Mouse (Mus musculus) ovary, postnatal 10 days (tissue): ENCODE measurements around the gene Gm37240.

Experiments used
- DNase-seq: peaks from one replicate; pipeline ENCODE4 v3.0.0; 2022; ENCODE audit warnings: low spot score

Gm37240 gene

GRCm38 (mm10) chr3:85748863-85749262, 138.5 kb downstream of the Gm37240 start:
- DNase-seq = no peak

- DNase-seq = no peak
Measured at GRCm38 (mm10) chr3:85746116-85746515, 141.2 kb downstream of the Gm37240 start.

GRCm38 (mm10) chr3:85741767-85742166, 145.6 kb downstream of the Gm37240 start:
- no peak for DNase-seq

DNA sequence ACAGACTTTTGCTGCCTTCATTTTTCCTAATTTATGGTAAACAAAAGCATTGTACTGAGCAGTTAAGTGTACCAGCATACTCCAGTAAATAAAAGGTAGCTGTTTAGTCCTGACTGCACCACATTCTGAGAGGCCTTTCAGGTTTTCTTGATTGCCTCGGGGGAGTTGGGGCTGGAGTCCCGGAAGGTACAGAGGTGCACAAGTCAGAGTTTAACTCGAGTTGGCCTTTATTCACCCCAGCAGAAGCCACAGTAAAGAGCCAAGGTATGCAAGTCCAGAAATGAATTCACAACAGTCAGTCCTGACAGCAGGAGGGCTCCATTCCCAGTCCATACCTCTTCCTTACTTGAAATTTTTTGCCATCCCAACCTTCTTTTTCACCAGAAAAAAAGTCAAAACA, 148.7 kb downstream of the Gm37240 start:
- no peak for DNase-seq

- DNase-seq = no peak
Measured at GRCm38 (mm10) chr3:85733939-85734729, 153.2 kb downstream of the Gm37240 start.

DNA sequence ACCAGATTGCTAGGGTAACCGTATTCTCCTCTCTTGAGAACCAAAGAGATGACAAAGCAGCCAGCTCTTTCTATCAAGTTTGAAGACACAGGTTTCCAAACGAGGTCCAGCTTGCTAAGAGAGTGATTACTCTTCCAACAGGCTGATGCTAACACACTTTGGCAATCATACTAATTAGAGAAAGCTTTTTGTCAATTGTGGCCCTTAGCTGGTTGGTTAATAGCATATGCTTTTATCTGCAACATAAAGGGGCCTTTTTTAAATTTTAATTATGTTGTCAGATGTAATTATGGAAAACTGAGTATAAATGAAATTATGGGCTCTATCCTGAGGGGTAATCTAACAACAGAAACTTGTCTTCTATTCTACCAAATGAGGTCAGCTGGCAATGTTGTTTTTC, 160.1 kb downstream of the Gm37240 start:
- no peak for DNase-seq

DNA sequence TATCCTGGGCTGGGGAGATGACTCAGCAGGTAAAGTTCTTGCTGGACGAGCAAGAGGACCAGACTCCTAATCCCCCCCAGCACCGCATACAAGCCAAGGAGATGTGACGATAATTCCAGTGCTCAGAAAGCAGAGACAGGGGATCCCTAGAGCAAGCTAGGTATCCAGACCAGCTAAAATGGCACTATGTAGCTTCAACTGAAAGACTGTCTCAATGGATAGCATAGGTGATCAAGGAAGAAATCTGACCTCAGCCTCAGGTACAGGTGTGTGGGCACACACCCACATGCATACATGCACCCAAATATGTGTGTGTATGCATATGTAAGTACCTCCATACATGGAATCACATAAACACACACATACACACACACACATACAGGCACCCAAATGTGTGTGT, 161.3 kb downstream of the Gm37240 start:
- no peak for DNase-seq

GRCm38 (mm10) chr3:85725110-85725509, 162.2 kb downstream of the Gm37240 start:
- DNase-seq = no peak

DNA sequence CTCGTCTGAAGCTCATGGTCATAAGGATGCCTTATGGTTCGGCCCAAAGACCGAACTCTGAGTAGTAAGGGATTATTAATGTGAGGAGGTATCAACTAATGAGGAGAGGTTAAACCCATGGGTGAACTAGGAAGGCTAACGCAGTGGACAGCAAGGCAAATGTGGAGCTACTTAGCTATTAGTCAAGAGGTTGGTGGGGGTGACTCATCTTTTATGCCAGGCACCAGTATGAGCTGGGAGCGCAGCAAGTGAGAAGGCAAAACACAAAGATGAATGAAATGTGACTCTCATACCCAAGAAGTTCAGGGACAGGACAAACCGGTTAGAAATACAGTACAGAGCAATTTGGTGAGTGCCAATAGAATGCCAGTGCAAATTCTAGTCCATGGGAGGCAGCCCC, 164.7 kb downstream of the Gm37240 start:
- no peak for DNase-seq

DNA sequence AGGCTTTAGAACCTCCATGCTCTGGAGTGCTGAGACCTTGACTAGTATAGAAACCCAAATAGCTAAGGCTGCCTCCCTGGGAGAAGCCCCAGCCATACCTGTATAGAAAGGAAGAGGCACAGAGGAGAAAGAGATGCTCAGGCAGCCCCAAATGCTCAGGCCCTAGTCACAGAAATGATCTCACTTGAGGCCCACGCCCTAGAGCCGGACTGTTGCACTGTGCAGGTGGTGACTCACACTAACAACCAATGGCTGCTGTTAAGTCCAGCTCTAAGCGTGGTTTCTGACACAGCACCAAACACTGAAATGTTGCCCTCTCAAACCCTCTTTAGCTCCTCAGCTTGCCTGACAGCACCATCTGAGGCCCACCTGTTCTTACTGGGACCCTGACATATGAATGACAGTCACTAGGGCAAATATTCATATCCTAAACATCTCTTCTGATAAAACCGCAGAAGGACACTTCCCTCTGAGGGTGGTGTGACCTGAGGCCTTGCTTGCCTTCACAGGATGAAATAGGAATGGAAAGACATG, 171.5 kb downstream of the Gm37240 start:
- no peak for DNase-seq

DNA sequence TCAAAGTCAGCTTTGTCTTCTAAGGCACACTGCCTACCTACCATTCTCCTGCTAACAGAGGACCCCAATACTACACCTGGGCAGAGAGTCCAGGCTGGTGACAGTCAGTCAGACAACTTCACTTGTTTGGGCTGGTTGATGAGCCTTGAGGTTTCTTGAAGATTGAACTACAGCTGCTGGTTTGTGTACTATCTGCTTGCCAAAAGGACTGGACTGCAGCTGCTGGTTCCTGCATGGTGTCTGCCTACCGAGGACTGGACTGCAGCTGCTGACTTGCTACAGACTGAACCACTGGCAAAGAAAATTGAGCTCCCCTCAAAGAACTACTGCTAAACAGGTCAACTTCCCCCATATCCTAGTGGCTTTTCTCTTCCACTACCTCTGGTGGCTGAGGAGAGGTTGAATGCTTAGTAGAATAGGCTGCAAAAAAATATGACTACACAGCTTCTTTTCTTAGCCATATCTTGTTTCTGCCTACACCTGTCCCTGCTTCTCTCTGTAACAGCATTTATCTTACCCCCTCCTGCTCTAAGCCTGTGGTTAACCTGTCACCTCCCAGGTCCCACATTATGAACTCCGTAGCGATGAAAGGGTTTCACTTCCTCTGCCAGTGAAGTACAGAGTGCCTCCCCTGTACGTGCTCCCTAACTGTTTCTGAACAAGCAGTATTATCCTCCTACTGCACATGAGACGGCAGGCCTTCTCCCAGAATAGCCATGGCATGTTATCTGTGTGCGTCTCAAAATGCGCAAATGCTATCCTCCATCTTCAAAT, 173.2 kb downstream of the Gm37240 start:
- DNase-seq = no peak

DNA sequence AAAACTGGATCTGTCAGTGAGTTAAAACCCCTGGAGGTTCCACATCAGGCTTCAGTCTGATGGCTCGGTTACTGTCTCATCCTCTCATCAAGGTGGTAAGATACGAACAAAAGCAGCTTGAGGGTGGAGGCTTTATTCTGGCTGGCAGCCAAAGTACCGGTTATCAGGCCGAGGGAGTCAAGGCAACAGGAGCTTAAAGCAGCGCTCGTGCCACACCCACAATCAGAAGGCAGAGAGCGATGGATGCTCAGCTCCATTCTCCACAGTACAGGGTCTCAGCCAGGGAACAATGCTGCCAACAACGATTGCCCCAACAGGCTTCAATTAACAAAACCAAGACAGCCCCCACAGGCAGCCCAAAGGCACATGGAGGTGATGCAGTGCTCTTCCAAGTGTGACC, 176.6 kb downstream of the Gm37240 start:
- DNase-seq = no peak

GRCm38 (mm10) chr3:85707421-85707820, 179.9 kb downstream of the Gm37240 start:
- no peak for DNase-seq

GRCm38 (mm10) chr3:85703141-85703882, 184.0 kb downstream of the Gm37240 start:
- no peak for DNase-seq

- DNase-seq = no peak
Measured at GRCm38 (mm10) chr3:85698496-85698895, 188.8 kb downstream of the Gm37240 start.

GRCm38 (mm10) chr3:85695056-85695455, 192.3 kb downstream of the Gm37240 start:
- no peak for DNase-seq

DNA sequence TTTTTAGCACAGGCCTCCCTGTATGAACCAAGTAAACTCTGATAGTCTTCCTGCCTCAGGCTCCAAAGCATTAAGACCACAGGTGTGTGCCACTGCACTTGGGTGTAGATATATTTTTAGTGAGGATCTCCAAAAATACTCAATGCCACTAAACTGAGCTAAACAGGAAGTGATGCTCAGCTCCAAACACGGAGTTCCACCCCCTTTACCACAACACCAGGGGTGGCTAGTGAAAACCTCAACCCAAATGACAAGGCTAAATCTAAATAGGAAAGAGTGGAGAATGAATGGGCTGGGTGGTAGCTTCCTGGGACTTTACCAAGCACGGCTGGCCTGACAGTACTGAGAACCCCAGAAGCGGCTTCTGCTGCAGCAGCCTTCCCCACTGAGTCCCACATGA, 194.3 kb downstream of the Gm37240 start:
- no peak for DNase-seq

GRCm38 (mm10) chr3:85691134-85691533, 196.2 kb downstream of the Gm37240 start:
- DNase-seq = no peak

GRCm38 (mm10) chr3:85688341-85688740, 199.0 kb downstream of the Gm37240 start:
- DNase-seq = no peak

DNA sequence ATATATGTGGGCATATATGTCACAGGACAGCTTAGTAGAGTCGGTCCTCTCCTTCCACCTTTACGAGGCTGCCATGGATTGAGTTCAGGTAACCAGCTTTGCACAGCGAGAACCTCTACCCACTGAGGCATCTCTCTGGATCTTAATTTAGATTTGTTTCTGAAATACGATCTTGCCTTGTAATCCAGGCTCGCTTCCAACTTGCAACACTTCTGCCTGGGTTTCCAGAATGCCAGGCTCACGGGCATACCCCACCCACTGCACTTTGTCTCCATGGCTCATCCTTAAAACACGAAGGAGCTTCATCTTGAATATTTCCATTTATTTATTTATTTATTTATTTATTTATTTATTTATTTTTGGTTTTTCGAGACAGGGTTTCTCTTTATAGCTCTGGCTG, 202.0 kb downstream of the Gm37240 start:
- no peak for DNase-seq

- DNase-seq = no peak
Measured at GRCm38 (mm10) chr3:85683618-85684017, 203.7 kb downstream of the Gm37240 start.

DNA sequence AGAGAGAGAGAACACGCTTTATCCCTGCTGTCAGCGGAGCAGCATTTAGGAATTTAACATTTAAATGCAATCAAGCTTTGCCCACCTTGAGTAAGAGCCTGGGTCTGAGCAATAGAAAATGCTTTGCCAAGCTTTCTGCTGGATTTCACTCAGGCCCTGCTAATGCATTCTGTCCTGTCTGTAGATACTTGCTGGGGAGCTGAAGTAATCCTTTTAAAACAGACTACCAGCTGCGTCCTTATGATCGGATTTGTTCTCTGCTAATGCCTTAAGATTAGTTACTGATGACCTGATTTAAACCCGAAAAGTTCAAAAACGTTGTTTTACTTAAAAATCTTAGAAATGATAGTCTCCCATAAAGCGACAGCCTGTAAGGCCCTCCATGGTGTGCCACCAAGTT, 206.2 kb downstream of the Gm37240 start:
- DNase-seq = no peak

GRCm38 (mm10) chr3:85679960-85680359, 207.4 kb downstream of the Gm37240 start:
- DNase-seq = no peak
